Mouse (Mus musculus) heart, adult 8-10 months (tissue): ENCODE results near the gene Dhrs11. TPM values are rescaled to one million over a fixed set of nuclear protein-coding genes. Genes with fewer than 3 reads are reported as not detected.

ENCODE experiments used
- total RNA-seq, 4 experiments: library from RNA; stranded (reverse); gene quantifications; 2 replicates each; pipeline ENCODE4 v1.2.4; 2022

Gene Dhrs11
- total RNA-seq, 4 experiments from 2014 or later: 104 to 123 (median 113) TPM

Other genes with a start within 250 kb of the Dhrs11 start
- 10 to 100 TPM; 16.7 to 23.3 (median 21.1) TPM for gene Mrm1, start 9.5 kb downstream of the Dhrs11 start, total RNA-seq
- 10 to 100 TPM; 46.1 to 53.6 (median 50.1) TPM for gene Ggnbp2, start 41.8 kb upstream of the Dhrs11 start, total RNA-seq
- 1 to 10 TPM; 4.4 to 6.2 (median 5.4) TPM for gene Myo19, start 51.2 kb upstream of the Dhrs11 start, total RNA-seq
- 1 to 10 TPM; 5.8 to 6.7 (median 6.7) TPM for gene Pigw, start 51.3 kb upstream of the Dhrs11 start, total RNA-seq
- gene Znhit3, start 87.4 kb upstream of the Dhrs11 start, total RNA-seq: 10 to 100 TPM in 3 of 4 experiments, 1 to 10 TPM in 1; 9.6 to 12.6 (median 12.1) TPM
- gene Car4, start 128.8 kb upstream of the Dhrs11 start, total RNA-seq: 10 to 100 TPM; 25.1 to 33.9 (median 27.0) TPM